Mouse (Mus musculus): Measurements from ENCODE around the gene Gm43191.

- no peak for TF ChIP-seq CTCF (IDR thresholded peaks at IDR 0.05 in 2 of 3, conservative IDR thresholded peaks at IDR 0.05 in 1 of 3; ENCODE audit: control insufficient read depth in 1 of 3, insufficient read depth in 1 of 3, low read depth in 2 of 3, low read length in 3 of 3, poor library complexity in 1 of 3, severe bottlenecking in 1 of 3)
- TF ChIP-seq POLR2A (IDR thresholded peaks at IDR 0.05; ENCODE audit: control insufficient read depth in 1 of 2, insufficient read depth in 1 of 2, low read depth in 1 of 2, low read length in 2 of 2, poor library complexity in 1 of 2) = no peak
Measured at GRCm38 (mm10) chr3:116640024-116640423, 41.0 kb downstream of the Gm43191 start.

Measured in MEL (cell line).